Mouse (Mus musculus): ENCODE measurements around the gene Cttnbp2nl. TPM values are rescaled to one million over a fixed set of nuclear protein-coding genes. Genes with fewer than 3 reads are reported as not detected.

Cttnbp2nl gene
- polyA plus RNA-seq, 1 experiment from 2014 or later: 25.8 TPM

- H3K36me3 ChIP-seq (ENCODE audit: control insufficient read depth, insufficient read depth, low read length): no peaks in the 10 kb centered on the region
- H3K9ac ChIP-seq (ENCODE audit: low read length): peak overlapping the region; percentile 85
- peak overlapping the region; percentile 64 for H3K4me3 ChIP-seq (replicated peaks; ENCODE audit: low read length)
- peaks cover 5% of the 10 kb centered on the region; the same call in 1 of the 2 replicates for H3K27me3 ChIP-seq (ENCODE audit: control insufficient read depth, insufficient read depth, low read length)
- H3K9me3 ChIP-seq (replicated peaks; ENCODE audit: control insufficient read depth, low read length): no peaks in the 10 kb centered on the region
- WGBS: 1% methylated on average over 49 of the region's 49 CpGs
- H3K4me2 ChIP-seq (ENCODE audit: low read depth, low read length): peak overlapping the region; percentile 86
- peak; percentile 71; the same call in 1 of the 2 replicates for ATAC-seq (ENCODE audit: insufficient read depth, low FRiP score)
- peak overlapping the region; percentile 84 for H3K27ac ChIP-seq (ENCODE audit: low read length)
- peaks cover 10% of the 10 kb centered on the region for H3K4me1 ChIP-seq (ENCODE audit: control insufficient read depth, insufficient read depth, low read length)
Measured at GRCm38 (mm10) chr3:104967548-104968300, 85.2 kb downstream of the Cttnbp2nl start.

- Histone ChIP-seq H3K9me3 (replicated peaks; ENCODE audit: control insufficient read depth, low read length) (no peaks in the 10 kb centered on the region), H3K4me2 (ENCODE audit: low read depth, low read length) (no peak overlapping the region), H3K27ac (ENCODE audit: low read length) (no peak overlapping the region; the same call in 1 of the 2 replicates), H3K27me3 (ENCODE audit: control insufficient read depth, insufficient read depth, low read length) (peaks cover 20% of the 10 kb centered on the region), H3K36me3 (ENCODE audit: control insufficient read depth, insufficient read depth, low read length) (no peaks in the 10 kb centered on the region), H3K9ac (ENCODE audit: low read length) (no peak overlapping the region), H3K4me1 (ENCODE audit: control insufficient read depth, insufficient read depth, low read length) (peaks cover 20% of the 10 kb centered on the region), H3K4me3 (replicated peaks; ENCODE audit: low read length) (no peak overlapping the region)
- ATAC-seq (ENCODE audit: insufficient read depth, low FRiP score): no peak
- 77% methylated on average over 7 of the region's 7 CpGs for WGBS
Measured at GRCm38 (mm10) chr3:104965991-104966554, 86.9 kb downstream of the Cttnbp2nl start.

GRCm38 (mm10) chr3:104965070-104965855 lies 87.7 kb downstream of the Cttnbp2nl start:
- Histone ChIP-seq H3K9me3 (replicated peaks; ENCODE audit: control insufficient read depth, low read length) (no peaks in the 10 kb centered on the region), H3K4me3 (replicated peaks; ENCODE audit: low read length) (no peak overlapping the region), H3K4me2 (ENCODE audit: low read depth, low read length) (no peak overlapping the region), H3K27me3 (ENCODE audit: control insufficient read depth, insufficient read depth, low read length) (peaks cover 29% of the 10 kb centered on the region), H3K27ac (ENCODE audit: low read length) (no peak overlapping the region), H3K9ac (ENCODE audit: low read length) (no peak overlapping the region), H3K36me3 (ENCODE audit: control insufficient read depth, insufficient read depth, low read length) (no peaks in the 10 kb centered on the region), H3K4me1 (ENCODE audit: control insufficient read depth, insufficient read depth, low read length) (peaks cover 20% of the 10 kb centered on the region)
- WGBS: 72% methylated on average over 8 of the region's 8 CpGs
- ATAC-seq (ENCODE audit: insufficient read depth, low FRiP score): no peak

GRCm38 (mm10) chr3:104963331-104964276 lies 89.3 kb downstream of the Cttnbp2nl start:
- H3K4me3 ChIP-seq (replicated peaks; ENCODE audit: low read length): no peak overlapping the region
- H3K27ac ChIP-seq (ENCODE audit: low read length): no peak overlapping the region
- 27% methylated on average over 12 of the region's 13 CpGs for WGBS
- no peak for ATAC-seq (ENCODE audit: insufficient read depth, low FRiP score)
- no peak overlapping the region for H3K9ac ChIP-seq (ENCODE audit: low read length)
- no peaks in the 10 kb centered on the region for H3K9me3 ChIP-seq (replicated peaks; ENCODE audit: control insufficient read depth, low read length)
- H3K27me3 ChIP-seq (ENCODE audit: control insufficient read depth, insufficient read depth, low read length): peaks cover 39% of the 10 kb centered on the region
- peaks cover 20% of the 10 kb centered on the region for H3K4me1 ChIP-seq (ENCODE audit: control insufficient read depth, insufficient read depth, low read length)
- no peaks in the 10 kb centered on the region for H3K36me3 ChIP-seq (ENCODE audit: control insufficient read depth, insufficient read depth, low read length)
- no peak overlapping the region for H3K4me2 ChIP-seq (ENCODE audit: low read depth, low read length)

- no peaks in the 10 kb centered on the region for H3K9me3 ChIP-seq (replicated peaks; ENCODE audit: control insufficient read depth, low read length)
- H3K27ac ChIP-seq (ENCODE audit: low read length): 0 out of 2 replicates have a peak overlapping the region, but pooled peaks have one; percentile 24
- H3K4me1 ChIP-seq (ENCODE audit: control insufficient read depth, insufficient read depth, low read length): peaks cover 20% of the 10 kb centered on the region
- no peaks in the 10 kb centered on the region for H3K36me3 ChIP-seq (ENCODE audit: control insufficient read depth, insufficient read depth, low read length)
- peaks cover 41% of the 10 kb centered on the region for H3K27me3 ChIP-seq (ENCODE audit: control insufficient read depth, insufficient read depth, low read length)
- 8% methylated on average over 5 of the region's 5 CpGs for WGBS
- peak overlapping the region; percentile 87; the same call in 1 of the 2 replicates for H3K4me2 ChIP-seq (ENCODE audit: low read depth, low read length)
- H3K4me3 ChIP-seq (replicated peaks; ENCODE audit: low read length): peak overlapping the region; percentile 57; the same call in 1 of the 2 replicates
- ATAC-seq (ENCODE audit: insufficient read depth, low FRiP score): no peak
- no peak overlapping the region for H3K9ac ChIP-seq (ENCODE audit: low read length)
Measured at GRCm38 (mm10) chr3:104962866-104963265, 90.1 kb downstream of the Cttnbp2nl start.

- peak overlapping the region; percentile 70 for H3K9ac ChIP-seq (ENCODE audit: low read length)
- H3K9me3 ChIP-seq (replicated peaks; ENCODE audit: control insufficient read depth, low read length): no peaks in the 10 kb centered on the region
- under 1% methylated on average over 31 of the region's 31 CpGs for WGBS
- peak; percentile 49; the same call in 1 of the 2 replicates for ATAC-seq (ENCODE audit: insufficient read depth, low FRiP score)
- no peaks in the 10 kb centered on the region for H3K36me3 ChIP-seq (ENCODE audit: control insufficient read depth, insufficient read depth, low read length)
- peak overlapping the region; percentile 87 for H3K4me2 ChIP-seq (ENCODE audit: low read depth, low read length)
- no peak overlapping the region for H3K27ac ChIP-seq (ENCODE audit: low read length)
- peak overlapping the region; percentile 57 for H3K4me3 ChIP-seq (replicated peaks; ENCODE audit: low read length)
- H3K27me3 ChIP-seq (ENCODE audit: control insufficient read depth, insufficient read depth, low read length): peaks cover 41% of the 10 kb centered on the region
- H3K4me1 ChIP-seq (ENCODE audit: control insufficient read depth, insufficient read depth, low read length): peaks cover 18% of the 10 kb centered on the region
Measured at GRCm38 (mm10) chr3:104962141-104962611, 90.8 kb downstream of the Cttnbp2nl start.

- Histone ChIP-seq H3K9me3 (replicated peaks; ENCODE audit: control insufficient read depth, low read length) (no peaks in the 10 kb centered on the region), H3K4me3 (replicated peaks; ENCODE audit: low read length) (peak within 1 kb of the TSS; percentile 57), H3K36me3 (ENCODE audit: control insufficient read depth, insufficient read depth, low read length) (no peaks in the 10 kb centered on the region), H3K27me3 (ENCODE audit: control insufficient read depth, insufficient read depth, low read length) (peaks cover 41% of the 10 kb centered on the region), H3K4me2 (ENCODE audit: low read depth, low read length) (peak within 1 kb of the TSS; percentile 87), H3K27ac (ENCODE audit: low read length) (0 out of 2 replicates have a peak within 1 kb of the TSS, but pooled peaks have one; percentile 24), H3K9ac (ENCODE audit: low read length) (peak within 1 kb of the TSS; percentile 70), H3K4me1 (ENCODE audit: control insufficient read depth, insufficient read depth, low read length) (peaks cover 12% of the 10 kb centered on the region)
- 1% methylated on average over 81 of the region's 87 CpGs for WGBS
- ATAC-seq (ENCODE audit: insufficient read depth, low FRiP score): peak; percentile 65; the same call in 1 of the 2 replicates
Measured at GRCm38 (mm10) chr3:104961066-104962059, 91.6 kb downstream of the Cttnbp2nl start, which contains the start of gene Wnt2b. Gene Wnt2b, minus strand, starts transcription at chr3:104961921.

Measured in stomach, embryonic 16.5 days (tissue).